Mouse (Mus musculus) thymus, postnatal 0 days (tissue): ENCODE data around the gene Map10. TPM values are rescaled to one million over a fixed set of nuclear protein-coding genes. Genes with fewer than 3 reads are reported as not detected.

Experiments
- DNase-seq: peaks from one replicate; pipeline ENCODE4 v3.0.0-alpha.2; 2015; ENCODE audit warnings: low spot score
- polyA plus RNA-seq: library from polyadenylated mRNA; unstranded; fragments of >200 nt; fragmentation: Nextera tagmentation; extraction: Ambion mirVana; gene quantifications from 2 replicates; pipeline ENCODE4 v1.2.1, GENCODE M21; 2015

Gene Map10
- polyA plus RNA-seq, 1 experiment from 2014 or later = 2.5 TPM

DNA sequence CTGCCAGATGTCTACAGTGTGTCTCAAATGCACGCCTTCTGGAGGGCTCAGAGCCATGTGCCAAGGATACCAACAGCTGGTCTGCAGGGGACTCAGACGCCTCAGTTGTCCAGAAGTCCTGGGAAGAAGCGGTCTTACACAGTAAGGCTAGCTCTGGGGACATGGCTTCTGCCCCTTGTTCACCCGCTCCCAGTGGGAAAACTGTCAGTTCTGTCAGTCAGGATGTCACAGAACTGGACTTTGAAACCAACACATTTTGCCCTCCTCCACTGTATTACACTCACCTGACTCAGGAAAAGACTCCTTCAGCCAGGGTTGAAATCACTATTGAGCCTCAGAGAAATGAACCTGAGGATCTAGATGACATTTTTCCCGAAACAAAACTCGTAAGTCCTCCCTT lies 802 bp downstream of the Map10 start:
- DNase-seq = no peak

DNA sequence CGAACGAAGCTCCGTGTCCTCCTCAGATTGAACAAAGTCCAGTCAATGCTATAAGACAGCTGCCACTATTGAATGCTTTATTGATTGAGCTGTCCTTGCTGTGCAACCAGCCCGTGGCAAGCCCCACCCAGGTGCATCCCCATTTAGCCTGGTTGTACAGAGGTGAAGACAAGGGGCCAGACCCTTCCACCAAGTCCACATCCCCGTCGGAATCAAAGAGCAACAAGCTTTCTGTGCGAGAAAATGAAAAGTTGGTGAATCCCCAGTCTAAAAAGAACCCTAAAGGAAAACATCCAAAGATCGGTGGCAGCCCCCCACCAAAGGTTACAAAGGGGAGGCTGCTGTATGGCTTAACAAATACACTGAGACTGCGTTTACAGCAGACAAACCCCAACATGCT lies 1.3 kb downstream of the Map10 start:
- DNase-seq = no peak

- DNase-seq = no peak
These were observed 1.8 kb downstream of the Map10 start for GRCm38 (mm10) chr8:125671371-125671770.

DNA sequence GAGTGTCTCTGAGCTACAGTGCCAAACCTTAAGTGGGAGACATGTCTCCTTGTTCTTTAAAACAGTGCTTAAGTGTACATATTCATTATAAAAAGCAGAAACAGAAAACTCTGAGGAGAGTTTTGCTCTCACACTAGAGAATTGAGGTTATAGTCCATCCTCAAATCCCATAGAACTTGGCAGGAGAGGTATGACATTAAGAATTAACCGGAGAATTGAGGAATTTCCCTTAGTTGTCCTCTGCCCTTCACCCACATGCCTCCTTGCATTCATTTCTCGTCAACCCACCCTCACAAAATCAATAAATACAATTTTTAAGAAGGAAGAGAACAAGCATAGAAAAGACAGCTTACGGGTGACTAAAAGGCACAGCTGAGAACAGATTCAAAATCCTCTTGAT lies 6.2 kb downstream of the Map10 start:
- no peak for DNase-seq

DNA sequence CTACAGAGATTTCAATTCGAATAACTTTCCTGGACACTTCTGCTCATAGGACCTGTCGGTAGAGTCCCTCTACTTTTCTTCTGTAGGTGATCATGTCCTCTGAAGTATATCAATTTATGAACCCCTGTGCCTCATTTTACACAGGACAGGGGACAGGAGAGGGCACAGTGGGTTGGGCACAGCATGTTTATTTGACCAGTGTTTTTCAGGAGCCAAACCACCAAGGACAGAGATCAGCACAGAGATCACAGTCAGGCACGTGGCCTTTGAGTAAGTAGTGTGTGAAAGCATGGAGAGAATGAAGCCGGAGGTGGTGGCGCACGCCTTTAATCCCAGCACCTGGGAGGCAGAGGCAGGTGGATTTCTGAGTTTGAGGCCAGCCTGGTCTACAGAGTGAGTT lies 7.9 kb downstream of the Map10 start:
- no peak for DNase-seq

GRCm38 (mm10) chr8:125678854-125679648 lies 9.4 kb downstream of the Map10 start:
- DNase-seq = no peak

DNA sequence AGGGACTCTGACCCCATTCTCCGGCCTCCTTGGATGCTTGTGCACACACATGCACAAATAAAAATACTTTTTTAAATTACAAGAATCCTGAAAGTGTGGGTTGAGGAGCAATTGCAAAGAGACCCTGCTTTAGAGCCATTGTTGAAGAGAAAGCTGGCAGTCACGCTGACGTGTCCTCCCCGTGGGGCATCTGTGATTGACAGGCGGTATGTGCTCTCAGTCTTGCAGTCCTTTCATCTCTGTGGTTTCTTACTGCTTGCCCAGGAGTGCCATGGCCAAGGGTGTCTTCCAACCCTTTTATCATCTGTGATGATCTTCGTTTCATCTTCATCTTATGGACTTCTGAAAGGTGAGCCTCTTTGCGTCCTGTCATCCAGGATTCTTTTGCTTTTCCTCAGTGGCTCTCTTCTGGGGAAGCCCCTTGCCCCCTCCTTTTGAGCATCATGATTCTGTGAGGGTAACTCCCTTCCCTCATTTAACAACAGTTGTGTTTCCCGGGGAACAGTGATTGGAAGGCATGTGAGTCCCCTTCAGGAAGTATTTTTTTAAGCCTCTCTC lies 11.3 kb downstream of the Map10 start:
- no peak for DNase-seq

- DNase-seq = no peak
These were observed 15.7 kb downstream of the Map10 start for GRCm38 (mm10) chr8:125685216-125685760.

- DNase-seq = no peak
These were observed 16.7 kb downstream of the Map10 start for GRCm38 (mm10) chr8:125686221-125686865.

- no peak for DNase-seq
These were observed 20.7 kb downstream of the Map10 start for GRCm38 (mm10) chr8:125690166-125690915.

DNA sequence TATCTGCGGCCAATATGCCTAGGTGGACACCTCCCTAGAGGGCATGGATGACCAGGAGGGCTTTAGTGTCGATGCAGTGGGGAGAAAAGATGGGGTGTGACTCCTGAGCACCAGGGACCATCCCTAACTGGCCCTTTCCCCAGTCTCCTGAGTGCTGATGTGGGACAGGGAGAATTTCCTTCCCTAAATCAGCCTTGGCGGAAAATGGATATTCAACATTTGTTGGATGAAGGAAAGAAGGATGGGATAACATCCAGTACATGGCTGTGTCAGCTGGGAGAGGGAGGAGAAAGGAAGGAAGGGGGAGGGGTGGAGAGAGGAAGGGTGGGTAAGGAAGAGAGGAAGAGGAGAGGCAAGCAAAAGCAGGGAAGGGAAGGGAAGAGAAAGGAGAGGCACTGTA lies 21.3 kb downstream of the Map10 start:
- DNase-seq = no peak

DNA sequence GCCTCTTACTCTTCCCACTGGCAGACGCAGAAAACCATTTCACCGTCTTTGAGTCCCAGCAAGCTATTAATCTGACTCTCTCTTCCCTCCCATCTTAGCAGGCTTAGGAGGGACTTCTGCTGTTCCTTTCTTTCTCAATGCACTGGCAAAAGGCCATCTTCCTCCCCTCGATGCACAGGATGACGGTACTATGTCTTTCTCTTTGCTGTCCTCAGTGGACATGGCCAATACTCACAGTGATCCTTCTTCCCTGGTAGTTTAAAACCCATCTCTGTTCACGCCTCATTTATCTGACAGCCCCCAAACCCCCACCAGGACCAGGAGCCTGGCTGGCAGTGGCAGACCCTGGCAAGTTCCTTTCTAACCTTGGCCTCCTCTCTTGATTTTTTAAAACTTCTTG lies 22.8 kb downstream of the Map10 start:
- no peak for DNase-seq

DNA sequence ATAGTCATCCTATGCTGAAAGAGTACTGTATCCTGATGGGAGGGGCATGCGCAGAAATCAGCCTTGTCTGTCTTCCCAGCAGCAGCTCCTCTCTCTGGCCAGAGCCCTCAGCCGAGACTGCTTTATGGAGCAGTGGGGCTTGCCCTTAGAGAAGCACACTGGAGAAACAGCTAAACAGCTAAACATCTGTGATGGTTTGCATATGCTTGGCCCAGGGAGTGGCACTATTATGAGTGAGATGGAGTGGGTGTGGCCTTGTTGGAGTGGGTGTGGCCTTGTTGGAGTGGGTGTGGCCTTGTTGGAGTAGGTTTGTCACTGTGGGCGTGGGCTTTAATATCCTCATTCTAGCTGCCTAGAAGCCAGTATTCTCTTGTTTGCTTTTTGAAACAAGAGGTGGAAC lies 23.6 kb downstream of the Map10 start:
- no peak for DNase-seq

- no peak for DNase-seq
These were observed 26.3 kb downstream of the Map10 start for GRCm38 (mm10) chr8:125695951-125696350.

DNA sequence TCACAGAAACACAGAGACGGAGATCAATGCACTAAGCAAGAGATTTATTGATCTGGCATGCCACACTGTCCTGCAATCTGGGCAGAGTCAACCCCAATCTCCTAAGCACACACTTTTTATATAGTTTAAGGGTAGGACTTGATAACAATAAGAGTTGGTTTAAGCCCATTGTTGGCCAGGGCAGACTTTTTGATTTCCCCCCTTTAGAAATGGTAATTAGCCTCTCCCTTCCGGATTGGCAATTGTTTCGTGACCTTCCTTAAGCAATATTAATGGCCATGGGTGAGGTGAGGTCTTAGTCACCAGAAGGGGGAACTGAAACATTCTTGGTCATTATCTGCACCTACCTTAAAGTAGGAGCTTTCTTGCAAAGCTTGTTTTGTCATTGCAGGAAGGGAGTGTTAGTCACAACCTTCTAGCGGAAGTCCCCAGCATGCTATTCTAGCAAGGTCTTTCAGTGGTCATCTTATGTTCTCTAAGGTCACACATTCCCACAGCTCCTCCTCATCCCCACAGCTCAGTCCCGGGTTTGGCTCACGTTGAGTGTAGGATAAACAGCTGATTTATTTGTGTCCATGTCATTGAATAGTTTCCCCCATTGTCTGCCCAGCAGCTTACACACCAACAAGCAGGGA lies 29.9 kb downstream of the Map10 start:
- DNase-seq = no peak

- no peak for DNase-seq
These were observed 30.8 kb downstream of the Map10 start for GRCm38 (mm10) chr8:125700407-125700806.

DNA sequence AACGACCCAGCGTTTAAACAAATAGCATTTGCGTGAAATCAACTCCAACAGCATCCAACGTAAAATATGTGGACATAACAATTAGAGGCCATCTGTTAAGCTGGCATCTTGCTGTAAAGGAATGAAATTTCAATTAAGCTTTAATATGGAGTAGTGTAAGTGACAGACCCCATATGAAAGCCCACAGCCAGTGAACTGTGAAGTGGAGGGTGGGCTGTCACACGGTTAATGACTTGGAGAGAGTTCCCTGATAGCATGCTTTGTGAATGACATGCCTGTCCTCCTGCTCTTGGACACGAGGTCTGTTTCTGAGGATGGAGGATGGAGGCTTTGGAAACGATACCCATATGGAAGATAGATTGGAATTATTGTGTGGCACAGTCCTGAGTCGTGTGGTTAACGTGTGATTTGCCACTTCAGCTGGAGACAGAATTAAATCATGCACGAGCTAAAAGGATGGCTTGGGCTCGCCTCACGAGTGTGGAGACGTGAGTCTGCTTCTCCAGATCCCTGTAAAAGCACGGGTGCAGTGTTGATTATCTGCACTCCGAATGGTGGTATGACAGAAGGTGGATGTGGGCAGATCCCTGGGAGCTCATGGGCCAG lies 33.4 kb downstream of the Map10 start:
- no peak for DNase-seq

GRCm38 (mm10) chr8:125704434-125704833 lies 34.8 kb downstream of the Map10 start:
- no peak for DNase-seq

DNA sequence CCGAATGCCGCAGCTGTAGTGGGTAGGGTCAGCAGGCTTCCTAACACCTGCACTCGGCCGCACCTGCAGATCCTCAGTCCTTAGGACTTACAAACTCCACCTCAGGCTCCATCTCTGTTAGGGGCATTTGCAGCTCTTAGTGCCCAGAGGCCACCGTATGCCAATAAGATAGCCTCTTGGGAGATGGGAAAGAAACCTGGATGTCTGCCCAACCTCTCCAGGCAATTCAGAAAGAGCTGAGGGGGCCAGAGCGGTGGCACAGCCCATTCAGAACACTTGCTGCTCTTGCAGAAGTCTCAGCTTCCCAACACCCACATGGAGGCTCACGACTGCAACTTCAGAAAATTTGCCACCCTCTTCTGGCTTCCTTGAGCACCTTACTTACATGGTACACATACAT lies 36.2 kb downstream of the Map10 start:
- DNase-seq = no peak

- no peak for DNase-seq
These were observed 39.6 kb downstream of the Map10 start for GRCm38 (mm10) chr8:125709171-125709570.

DNA sequence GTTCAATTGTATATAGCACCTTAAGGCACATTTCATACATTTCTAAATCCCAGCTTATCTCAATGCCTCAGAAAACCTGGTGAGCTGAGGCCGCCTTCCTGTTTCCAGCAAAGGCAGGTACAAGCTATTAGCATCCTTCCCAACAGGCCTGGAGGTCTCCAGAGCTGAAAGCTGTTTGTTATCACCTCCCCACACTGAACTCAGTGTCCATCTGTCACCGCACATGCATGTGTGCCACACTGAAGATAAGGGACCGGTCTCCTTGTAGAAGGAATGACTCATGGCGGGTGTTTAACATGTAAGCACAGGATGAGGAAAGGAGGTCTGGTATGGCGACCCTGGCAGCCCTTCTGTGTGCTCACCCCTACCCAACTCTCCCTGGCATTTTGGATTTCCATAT lies 41.9 kb downstream of the Map10 start:
- no peak for DNase-seq
